Mouse (Mus musculus): ENCODE data around the gene Ado. TPM values are rescaled to one million over a fixed set of nuclear protein-coding genes. Genes with fewer than 3 reads are reported as not detected.
A peak's percentile ranks its signal among the peaks of the same experiment; 100 is the strongest.

Gene Ado
- total and polyA plus RNA-seq, 2 experiments from 2014 or later, result 52.6 to 59.5 TPM

DNA sequence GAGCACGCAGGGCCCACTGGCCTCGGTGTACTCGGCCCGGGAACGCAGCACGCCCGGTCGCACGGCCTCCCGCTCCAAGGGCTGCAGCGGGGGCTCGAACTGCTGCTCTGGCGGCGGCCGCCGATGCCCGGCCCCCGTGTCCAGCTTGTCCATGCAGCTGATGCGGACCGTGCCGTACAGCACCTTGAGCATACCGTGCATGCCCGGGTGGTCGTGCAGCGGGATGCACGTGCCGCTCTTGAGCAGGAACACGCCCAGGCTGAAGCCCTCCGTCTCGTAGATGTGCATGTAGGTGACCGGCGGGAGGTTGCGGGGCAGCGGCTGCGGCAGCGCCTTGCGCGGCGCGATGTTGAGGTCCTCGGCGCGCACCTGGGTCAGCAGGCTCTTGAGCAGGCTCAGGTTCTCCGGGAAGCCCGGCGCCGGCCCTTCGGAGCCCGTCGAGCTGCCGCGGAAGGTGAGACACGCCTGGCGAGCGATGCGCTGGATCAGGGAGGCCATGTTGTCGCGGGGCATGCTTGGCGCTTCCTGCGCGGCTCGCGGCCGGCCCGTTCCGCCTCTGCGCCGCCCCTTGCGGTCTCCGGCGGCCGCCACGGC, 397 bp downstream of the Ado start:
- Histone ChIP-seq H3K36me3 (ENCODE audit: insufficient read depth) (no peaks in the 10 kb centered on the region), H3K9ac (peak overlapping the region; percentile 83), H3K4me1 (ENCODE audit: insufficient read depth) (peaks cover 23% of the 10 kb centered on the region), H3K4me2 (ENCODE audit: low read depth) (peak overlapping the region; percentile 98), H3K27me3 (ENCODE audit: insufficient read depth, low read length) (peaks cover 14% of the 10 kb centered on the region), H3K4me3 (ENCODE audit: low read depth, low read length) (peak overlapping the region; percentile 79), H3K9me3 (ENCODE audit: low read length) (no peaks in the 10 kb centered on the region), H3K27ac (ENCODE audit: low read depth, low read length) (peak overlapping the region; percentile 95)
- no peak for TF ChIP-seq CTCF (IDR thresholded peaks at IDR 0.05; ENCODE audit: low read depth)
- WGBS, result 2% methylated on average over 65 of the region's 73 CpGs
- DNase-seq (no peak), ATAC-seq (peak; percentile 76)

- H3K4me3 ChIP-seq (ENCODE audit: low read depth, low read length), result peak overlapping the region; percentile 79
- no peaks in the 10 kb centered on the region for H3K36me3 ChIP-seq (ENCODE audit: insufficient read depth)
- DNase-seq, result no peak
- ATAC-seq, result no peak
- peak overlapping the region; percentile 83 for H3K9ac ChIP-seq
- peak overlapping the region; percentile 98 for H3K4me2 ChIP-seq (ENCODE audit: low read depth)
- WGBS, result 4% methylated on average over 20 of the region's 20 CpGs
- peaks cover 12% of the 10 kb centered on the region for H3K27me3 ChIP-seq (ENCODE audit: insufficient read depth, low read length)
- no peaks in the 10 kb centered on the region for H3K9me3 ChIP-seq (ENCODE audit: low read length)
- peaks cover 23% of the 10 kb centered on the region for H3K4me1 ChIP-seq (ENCODE audit: insufficient read depth)
- 0 out of 2 replicates have a peak overlapping the region, but pooled peaks have one; percentile 95 for H3K27ac ChIP-seq (ENCODE audit: low read depth, low read length)
- TF ChIP-seq CTCF (IDR thresholded peaks at IDR 0.05; ENCODE audit: low read depth), result no peak
Measured at GRCm38 (mm10) chr10:67547850-67548260, 900 bp downstream of the Ado start.

DNA sequence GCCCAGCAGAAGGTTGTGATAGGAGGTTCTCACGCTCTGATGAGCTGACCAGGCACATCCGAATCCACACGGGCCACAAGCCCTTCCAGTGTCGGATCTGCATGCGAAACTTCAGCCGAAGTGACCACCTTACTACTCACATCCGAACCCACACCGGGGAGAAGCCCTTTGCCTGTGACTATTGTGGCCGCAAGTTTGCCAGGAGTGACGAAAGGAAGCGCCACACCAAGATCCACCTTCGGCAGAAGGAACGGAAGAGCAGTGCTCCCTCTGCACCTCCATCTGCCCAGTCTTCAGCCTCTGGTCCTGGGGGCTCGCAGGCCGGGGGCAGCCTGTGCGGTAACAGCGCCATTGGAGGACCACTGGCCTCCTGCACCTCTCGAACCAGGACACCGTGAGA, 8.2 kb downstream of the Ado start:
- Histone ChIP-seq H3K27ac (ENCODE audit: low read depth, low read length) (no peak overlapping the region), H3K4me3 (ENCODE audit: low read depth, low read length) (no peak overlapping the region), H3K4me2 (ENCODE audit: low read depth) (no peak overlapping the region), H3K36me3 (ENCODE audit: insufficient read depth) (no peaks in the 10 kb centered on the region), H3K9ac (no peak overlapping the region), H3K27me3 (ENCODE audit: insufficient read depth, low read length) (peaks cover 55% of the 10 kb centered on the region), H3K4me1 (ENCODE audit: insufficient read depth) (peaks cover 11% of the 10 kb centered on the region), H3K9me3 (ENCODE audit: low read length) (no peaks in the 10 kb centered on the region)
- DNase-seq (no peak), ATAC-seq (no peak)
- TF ChIP-seq CTCF (IDR thresholded peaks at IDR 0.05; ENCODE audit: low read depth), result no peak
- whole genome bisulfite sequencing, result 16% methylated on average over 19 of the region's 19 CpGs

DNA sequence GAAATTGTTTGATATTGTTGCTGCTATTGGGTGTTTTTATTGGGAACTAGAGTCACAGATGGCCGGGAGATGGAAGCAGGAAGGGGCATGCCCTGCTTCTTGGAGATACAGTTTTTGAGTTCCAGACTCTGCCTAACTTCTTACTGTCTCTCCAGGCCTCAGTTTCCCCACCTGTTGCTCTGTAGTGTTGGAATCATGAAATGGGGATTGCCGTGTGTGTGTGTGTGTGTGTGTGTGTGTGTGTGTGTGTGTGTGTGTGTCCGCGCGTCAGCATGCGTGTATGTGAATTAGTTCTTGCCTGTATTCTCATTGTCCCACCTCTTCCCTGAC, 9.4 kb downstream of the Ado start:
- WGBS, result 33% methylated on average over 6 of the region's 6 CpGs
- H3K27me3 ChIP-seq (ENCODE audit: insufficient read depth, low read length), result peaks cover 67% of the 10 kb centered on the region
- DNase-seq (no peak), ATAC-seq (no peak)
- no peak for TF ChIP-seq CTCF (IDR thresholded peaks at IDR 0.05; ENCODE audit: low read depth)
- peak overlapping the region; percentile 57 for H3K4me3 ChIP-seq (ENCODE audit: low read depth, low read length)
- peaks cover 5% of the 10 kb centered on the region; the same call in 1 of the 2 replicates for H3K4me1 ChIP-seq (ENCODE audit: insufficient read depth)
- no peak overlapping the region for H3K27ac ChIP-seq (ENCODE audit: low read depth, low read length)
- no peaks in the 10 kb centered on the region for H3K36me3 ChIP-seq (ENCODE audit: insufficient read depth)
- H3K9me3 ChIP-seq (ENCODE audit: low read length), result no peaks in the 10 kb centered on the region
- H3K9ac ChIP-seq, result no peak overlapping the region
- peak overlapping the region; percentile 94 for H3K4me2 ChIP-seq (ENCODE audit: low read depth)

DNA sequence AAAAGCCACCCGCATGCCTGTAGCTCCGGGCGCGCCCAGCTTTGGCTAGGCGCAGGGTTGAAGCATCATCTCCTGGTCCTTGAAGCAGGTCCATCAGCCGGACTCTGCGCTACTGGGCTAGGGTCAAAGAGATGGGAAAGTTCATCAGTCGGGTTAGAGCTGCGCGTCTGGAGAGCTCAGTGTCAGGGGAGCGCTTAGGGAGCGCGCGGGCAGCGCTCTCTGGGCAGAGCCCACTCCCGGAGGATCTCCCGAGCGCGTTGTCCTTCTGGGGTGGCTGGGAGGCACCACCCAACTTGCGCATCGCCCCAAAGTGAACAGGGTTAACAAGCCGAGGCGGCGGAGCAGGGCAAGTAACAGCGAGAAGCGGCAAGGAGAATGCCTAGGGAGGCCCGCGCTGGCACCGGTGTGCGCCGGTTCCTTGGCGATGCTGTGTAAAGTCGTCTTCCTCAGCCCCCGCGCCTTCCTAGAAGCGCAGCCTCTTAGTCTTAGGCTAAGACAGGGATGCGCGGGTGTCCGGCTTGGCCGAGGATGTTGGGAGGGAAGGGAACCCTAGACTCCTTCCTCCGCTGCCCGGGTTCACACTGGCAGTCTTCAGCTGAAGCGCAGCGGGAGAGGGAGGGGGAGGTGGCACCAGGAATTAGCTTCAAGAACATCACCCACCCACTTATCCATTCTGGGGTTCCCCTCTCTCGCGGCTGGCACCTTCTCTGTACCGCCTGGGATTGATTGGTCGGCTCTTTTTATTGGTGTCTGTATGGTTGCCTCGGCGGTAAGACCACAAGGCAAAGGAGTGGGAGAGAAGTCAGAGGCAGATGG, 10.0 kb downstream of the Ado start:
- Histone ChIP-seq H3K27ac (ENCODE audit: low read depth, low read length) (no peak overlapping the region), H3K4me2 (ENCODE audit: low read depth) (peak overlapping the region; percentile 94), H3K27me3 (ENCODE audit: insufficient read depth, low read length) (peaks cover 71% of the 10 kb centered on the region), H3K4me1 (ENCODE audit: insufficient read depth) (peaks cover 5% of the 10 kb centered on the region; the same call in 1 of the 2 replicates), H3K9ac (no peak overlapping the region), H3K4me3 (ENCODE audit: low read depth, low read length) (peak overlapping the region; percentile 57), H3K9me3 (ENCODE audit: low read length) (no peaks in the 10 kb centered on the region), H3K36me3 (ENCODE audit: insufficient read depth) (no peaks in the 10 kb centered on the region)
- DNase-seq (peak; percentile 18), ATAC-seq (no peak)
- WGBS, result 1% methylated on average over 50 of the region's 50 CpGs
- no peak for TF ChIP-seq CTCF (IDR thresholded peaks at IDR 0.05; ENCODE audit: low read depth)

DNA sequence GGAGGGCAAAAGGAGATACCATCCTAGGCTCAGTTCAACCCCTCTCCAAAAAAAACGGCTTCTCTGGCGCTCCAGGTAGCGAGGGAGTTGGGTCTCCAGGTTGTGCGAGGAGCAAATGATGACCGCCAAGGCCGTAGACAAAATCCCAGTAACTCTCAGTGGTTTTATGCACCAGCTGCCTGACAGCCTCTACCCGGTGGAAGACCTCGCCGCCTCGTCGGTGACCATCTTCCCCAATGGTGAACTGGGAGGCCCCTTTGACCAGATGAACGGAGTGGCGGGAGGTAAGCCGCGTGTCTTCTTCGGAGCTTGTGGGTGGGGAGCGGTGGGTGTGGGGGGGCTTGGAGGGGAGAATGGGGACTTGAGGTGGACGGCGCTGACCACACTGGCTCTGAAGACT, 10.6 kb downstream of the Ado start:
- Histone ChIP-seq H3K36me3 (ENCODE audit: insufficient read depth) (no peaks in the 10 kb centered on the region), H3K9me3 (ENCODE audit: low read length) (no peaks in the 10 kb centered on the region), H3K4me1 (ENCODE audit: insufficient read depth) (peaks cover 5% of the 10 kb centered on the region; the same call in 1 of the 2 replicates), H3K27ac (ENCODE audit: low read depth, low read length) (no peak overlapping the region), H3K27me3 (ENCODE audit: insufficient read depth, low read length) (peaks cover 74% of the 10 kb centered on the region), H3K4me2 (ENCODE audit: low read depth) (peak overlapping the region; percentile 94), H3K9ac (no peak overlapping the region), H3K4me3 (ENCODE audit: low read depth, low read length) (peak overlapping the region; percentile 57)
- no peak for TF ChIP-seq CTCF (IDR thresholded peaks at IDR 0.05; ENCODE audit: low read depth)
- DNase-seq (no peak), ATAC-seq (no peak)
- WGBS, result 2% methylated on average over 19 of the region's 19 CpGs
